Mouse (Mus musculus): ENCODE results near the gene Itgb8. TPM values are rescaled to one million over a fixed set of nuclear protein-coding genes. Genes with fewer than 3 reads are reported as not detected.

The Itgb8 gene
- polyA plus RNA-seq, 2 experiments: 0.02 TPM; not detected in 1

GRCm38 (mm10) chr12:119268723-119269122, 30.1 kb upstream of the Itgb8 start:
- no peaks in the 10 kb centered on the region for H3K27me3 ChIP-seq (ENCODE audit: control insufficient read depth, insufficient read depth, low read length)
- H3K27ac ChIP-seq: no peak overlapping the region
- ATAC-seq (ENCODE audit: insufficient read depth): no peak
- H3K4me3 ChIP-seq (ENCODE audit: insufficient read depth in 1 of 2, low read depth in 2 of 2, low read length in 2 of 2): no peak overlapping the region
- no peaks in the 10 kb centered on the region for H3K9me3 ChIP-seq (ENCODE audit: control insufficient read depth, low read length)
- H3K4me2 ChIP-seq (ENCODE audit: low read depth): no peak overlapping the region
- WGBS (ENCODE audit: insufficient replicate concordance): 15% methylated on average over 1 of the region's 1 CpGs
- H3K36me3 ChIP-seq (replicated peaks; ENCODE audit: control insufficient read depth, insufficient read depth, low read depth): no peaks in the 10 kb centered on the region
- no peaks in the 10 kb centered on the region for H3K4me1 ChIP-seq (replicated peaks; ENCODE audit: control insufficient read depth in 2 of 2, insufficient read depth in 2 of 2, low read length in 1 of 2)
- no peak for DNase-seq (ENCODE audit: low read depth in 3 of 3, low spot score in 3 of 3)
- H3K9ac ChIP-seq (replicated peaks): no peak overlapping the region
- no peak for TF ChIP-seq EP300 (IDR thresholded peaks at IDR 0.05; ENCODE audit: low read depth)
- TF ChIP-seq CTCF (IDR thresholded peaks at IDR 0.05; ENCODE audit: low read depth): no peak

GRCm38 (mm10) chr12:119264506-119264905, 25.9 kb upstream of the Itgb8 start:
- 64% methylated on average over 3 of the region's 3 CpGs for WGBS (ENCODE audit: insufficient replicate concordance)
- TF ChIP-seq EP300 (IDR thresholded peaks at IDR 0.05; ENCODE audit: low read depth) (no peak), CTCF (IDR thresholded peaks at IDR 0.05; ENCODE audit: low read depth) (no peak)

GRCm38 (mm10) chr12:119248581-119248980, 10.0 kb upstream of the Itgb8 start:
- Histone ChIP-seq H3K4me3 (ENCODE audit: insufficient read depth in 1 of 2, low read depth in 2 of 2, low read length in 2 of 2) (no peak overlapping the region), H3K27ac (no peak overlapping the region), H3K4me1 (replicated peaks; ENCODE audit: control insufficient read depth in 2 of 2, insufficient read depth in 2 of 2, low read length in 1 of 2) (no peaks in the 10 kb centered on the region), H3K9me3 (ENCODE audit: control insufficient read depth, low read length) (no peaks in the 10 kb centered on the region), H3K36me3 (replicated peaks; ENCODE audit: control insufficient read depth, insufficient read depth, low read depth) (no peaks in the 10 kb centered on the region), H3K27me3 (ENCODE audit: control insufficient read depth, insufficient read depth, low read length) (no peaks in the 10 kb centered on the region), H3K4me2 (ENCODE audit: low read depth) (no peak overlapping the region), H3K9ac (replicated peaks) (no peak overlapping the region)
- DNase-seq (ENCODE audit: low read depth in 3 of 3, low spot score in 3 of 3) (no peak), ATAC-seq (ENCODE audit: insufficient read depth) (no peak)
- WGBS (ENCODE audit: insufficient replicate concordance): 42% methylated on average over 1 of the region's 1 CpGs
- TF ChIP-seq EP300 (IDR thresholded peaks at IDR 0.05; ENCODE audit: low read depth) (no peak), CTCF (IDR thresholded peaks at IDR 0.05; ENCODE audit: low read depth) (no peak)

More at GRCm38 (mm10) chr12:119264506-119264905, 25.9 kb upstream of the Itgb8 start:
- ATAC-seq (ENCODE audit: insufficient read depth) (no peak), DNase-seq (ENCODE audit: low read depth in 3 of 3, low spot score in 3 of 3) (no peak)
- no peaks in the 10 kb centered on the region for H3K9me3 ChIP-seq (ENCODE audit: control insufficient read depth, low read length)
- H3K27me3 ChIP-seq (ENCODE audit: control insufficient read depth, insufficient read depth, low read length): no peaks in the 10 kb centered on the region
- no peak overlapping the region for H3K4me3 ChIP-seq (ENCODE audit: insufficient read depth in 1 of 2, low read depth in 2 of 2, low read length in 2 of 2)
- H3K4me1 ChIP-seq (replicated peaks; ENCODE audit: control insufficient read depth in 2 of 2, insufficient read depth in 2 of 2, low read length in 1 of 2): no peaks in the 10 kb centered on the region
- H3K4me2 ChIP-seq (ENCODE audit: low read depth): no peak overlapping the region
- H3K36me3 ChIP-seq (replicated peaks; ENCODE audit: control insufficient read depth, insufficient read depth, low read depth): no peaks in the 10 kb centered on the region
- no peak overlapping the region for H3K27ac ChIP-seq
- H3K9ac ChIP-seq (replicated peaks): no peak overlapping the region

GRCm38 (mm10) chr12:119241071-119241470, 2.5 kb upstream of the Itgb8 start:
- peaks cover 24% of the 10 kb centered on the region for H3K27me3 ChIP-seq (ENCODE audit: control insufficient read depth, insufficient read depth, low read length)
- TF ChIP-seq EP300 (IDR thresholded peaks at IDR 0.05; ENCODE audit: low read depth) (no peak), CTCF (IDR thresholded peaks at IDR 0.05; ENCODE audit: low read depth) (no peak)
- no peak overlapping the region for H3K9ac ChIP-seq (replicated peaks)
- H3K4me2 ChIP-seq (ENCODE audit: low read depth): no peak overlapping the region
- WGBS (ENCODE audit: insufficient replicate concordance): 43% methylated on average over 1 of the region's 1 CpGs
- no peak overlapping the region for H3K27ac ChIP-seq
- no peaks in the 10 kb centered on the region for H3K36me3 ChIP-seq (replicated peaks; ENCODE audit: control insufficient read depth, insufficient read depth, low read depth)
- ATAC-seq (ENCODE audit: insufficient read depth): no peak
- no peak overlapping the region for H3K4me3 ChIP-seq (ENCODE audit: insufficient read depth in 1 of 2, low read depth in 2 of 2, low read length in 2 of 2)
- no peaks in the 10 kb centered on the region for H3K4me1 ChIP-seq (replicated peaks; ENCODE audit: control insufficient read depth in 2 of 2, insufficient read depth in 2 of 2, low read length in 1 of 2)
- no peak for DNase-seq (ENCODE audit: low read depth in 3 of 3, low spot score in 3 of 3)
- H3K9me3 ChIP-seq (ENCODE audit: control insufficient read depth, low read length): no peaks in the 10 kb centered on the region

- Histone ChIP-seq H3K9me3 (ENCODE audit: control insufficient read depth, low read length) (no peaks in the 10 kb centered on the region), H3K27me3 (ENCODE audit: control insufficient read depth, insufficient read depth, low read length) (peaks cover 24% of the 10 kb centered on the region), H3K4me3 (ENCODE audit: insufficient read depth in 1 of 2, low read depth in 2 of 2, low read length in 2 of 2) (peak overlapping the region; percentile 32 to 35; a peak in 3 of 4 replicates), H3K9ac (replicated peaks) (no peak overlapping the region), H3K36me3 (replicated peaks; ENCODE audit: control insufficient read depth, insufficient read depth, low read depth) (no peaks in the 10 kb centered on the region), H3K4me2 (ENCODE audit: low read depth) (peak overlapping the region; percentile 55), H3K27ac (no peak overlapping the region), H3K4me1 (replicated peaks; ENCODE audit: control insufficient read depth in 2 of 2, insufficient read depth in 2 of 2, low read length in 1 of 2) (no peaks in the 10 kb centered on the region)
- ATAC-seq (ENCODE audit: insufficient read depth) (peak; percentile 35), DNase-seq (ENCODE audit: low read depth in 3 of 3, low spot score in 3 of 3) (no peak)
- TF ChIP-seq CTCF (IDR thresholded peaks at IDR 0.05; ENCODE audit: low read depth): no peak
- TF ChIP-seq EP300 (IDR thresholded peaks at IDR 0.05; ENCODE audit: low read depth): no peak
- 2% methylated on average over 35 of the region's 35 CpGs for WGBS (ENCODE audit: insufficient replicate concordance)
Measured at GRCm38 (mm10) chr12:119237921-119238695, 494 bp downstream of the Itgb8 start.

All from liver, embryonic 14.5 days (tissue).